ENCODE assay signal across 8 mouse cellular contexts in genomic region chr5:37245651-37246050, GRCm38 (mm10). TPM values are rescaled to one million over a fixed set of nuclear protein-coding genes. Genes with fewer than 3 reads are reported as not detected.
DNase-seq lines count a peak whose midpoint lies in the region; TF ChIP-seq lines count a peak whose summit lies in the region.

No protein-coding gene starts in this region.

- no peak overlapping the region for H3K27ac ChIP-seq in embryonic fibroblast, embryonic 13.5 days (ENCODE audit: insufficient read depth, low read length)

- H3K4me3 ChIP-seq in embryonic fibroblast, embryonic 13.5 days (ENCODE audit: insufficient read depth, low read length), result peak overlapping the region; percentile 65

- TF ChIP-seq POLR2A in embryonic fibroblast, embryonic 13.5 days (IDR thresholded peaks at IDR 0.05; ENCODE audit: low read depth, low read length), result no peak

- DNase-seq in adrenal gland, adult (ENCODE audit: inconsistent age in 2 of 2, low spot score in 1 of 2), result peak; percentile 42 to 64
- DNase-seq in adrenal gland, adult 8-10 months, result no peak
- peak; percentile 61 for DNase-seq in adrenal gland, postnatal 14 days
- peak; percentile 53 for DNase-seq in heart, postnatal 4 days
- peak; percentile 79 to 88 for DNase-seq in left cerebral cortex, postnatal 25 days (ENCODE audit: low spot score in 2 of 2)
- DNase-seq in neural tube, embryonic 10.5 days (ENCODE audit: extremely low spot score, low spot score), result peak; percentile 75
- peak; percentile 79 for DNase-seq in thymus, postnatal 4 days

- H3K4me1 ChIP-seq in embryonic fibroblast, embryonic 13.5 days (ENCODE audit: control insufficient read depth, insufficient read depth, low read length), result 0 out of 2 replicates have a peak, but pooled peaks cover 2% of the 10 kb centered on the region

- intact Hi-C loops in left cerebral cortex, postnatal 25 days (cut with DNase I), result loop anchor here (2.0 kb wide), 2 partner anchors 43 to 69 kb away; no protein-coding TSS in a partner anchor

- TF ChIP-seq CTCF in embryonic fibroblast, embryonic 13.5 days (IDR thresholded peaks at IDR 0.05; ENCODE audit: borderline replicate concordance, insufficient read depth, low read length), result no peak

RNA-seq across cellular contexts. Expression of gene Crmp1, which starts 3.9 kb away (rescaled TPM):
- 10 to 100 TPM; 10.4 to 17.7 (median 13.3) TPM for total RNA-seq in adrenal gland, adult 8-10 months (2022)
- total RNA-seq in adrenal gland, postnatal 14 days (2021), result 7.0 and 12.1 TPM in 2 replicates
- polyA plus RNA-seq in embryonic fibroblast, embryonic 13.5 days (2011; ENCODE audit: insufficient read length, low read depth, missing spikeins), result 7.5 and 11.2 TPM in 2 replicates
- total RNA-seq in heart, postnatal 4 days (2021), result 10 to 100 TPM; 10.1 to 11.2 TPM
- total RNA-seq in left cerebral cortex, postnatal 25 days (2021), result 100 to 1,000 TPM; 210 to 213 TPM

Comparison
In these comparisons a context has a peak if more than half of its experiments do, and no peak if none do; other contexts are left out.
1. RNA of gene Crmp1, which starts 3.9 kb away (total RNA-seq): 210 to 213 TPM in left cerebral cortex, postnatal 25 days; 10.4 to 17.7 TPM in adrenal gland, adult 8-10 months, 10.1 to 11.2 TPM in heart, postnatal 4 days and 7.0 to 12.1 TPM in adrenal gland, postnatal 14 days; every median in the first group is over 10 times any median in the second.